Mouse (Mus musculus): ENCODE results near the gene Abcb4.
"Not testable (repeated sequence)": the region's sequence is repeated elsewhere in the genome, so short reads cannot be mapped to it uniquely, and the experiment has no call there.

Abcb4 gene

DNA sequence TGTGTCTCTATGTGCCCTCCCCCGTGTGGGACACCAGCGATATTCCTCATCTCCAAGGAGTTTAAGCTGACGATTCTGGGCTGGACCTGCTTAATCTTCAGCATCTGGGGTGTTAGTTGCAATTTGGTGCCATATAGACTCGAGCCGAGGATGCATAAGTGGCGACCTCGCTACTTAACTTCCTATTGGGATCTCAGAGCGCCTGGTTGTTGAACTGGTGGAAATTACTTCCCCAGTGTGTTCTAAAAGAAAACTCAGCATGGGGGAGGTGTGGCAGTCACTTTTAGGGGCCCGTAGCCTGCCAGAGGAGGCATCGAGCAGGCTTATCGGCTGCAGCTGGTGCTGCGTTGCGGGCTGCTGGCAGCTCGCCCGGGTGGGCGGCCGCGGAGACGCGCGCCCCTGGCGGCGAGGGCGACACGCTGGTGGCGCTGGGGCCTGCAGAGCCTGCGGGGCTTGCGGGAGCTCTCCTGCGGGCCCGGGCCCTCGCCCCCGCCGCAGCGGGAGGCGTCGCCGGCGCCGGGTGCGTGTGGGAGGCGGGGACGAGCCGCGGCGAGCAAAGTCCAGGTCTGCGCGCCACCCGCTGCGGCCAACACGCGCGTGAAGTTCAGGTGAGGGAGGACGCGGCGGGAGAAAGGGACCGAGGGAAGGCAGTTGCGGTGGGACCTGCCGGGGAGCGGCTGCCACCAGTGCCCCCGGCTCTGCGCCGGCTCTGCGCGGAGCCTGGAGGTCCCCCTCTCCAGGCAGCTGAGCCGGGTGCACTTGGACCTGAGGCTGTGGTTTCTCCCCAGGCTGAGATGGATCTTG is at the start of gene Abcb4:
Abcb4 (plus strand) TSS at position 418 of the 804 bp plus-strand sequence.
- DNase-seq (ENCODE audit: low spot score in 2 of 2): peak; percentile 47 to 63

GRCm38 (mm10) chr5:8848607-8849575 is 44.6 kb upstream of the Abcb4 start:
- DNase-seq (ENCODE audit: low spot score in 2 of 2): not testable (repeated sequence)

DNA sequence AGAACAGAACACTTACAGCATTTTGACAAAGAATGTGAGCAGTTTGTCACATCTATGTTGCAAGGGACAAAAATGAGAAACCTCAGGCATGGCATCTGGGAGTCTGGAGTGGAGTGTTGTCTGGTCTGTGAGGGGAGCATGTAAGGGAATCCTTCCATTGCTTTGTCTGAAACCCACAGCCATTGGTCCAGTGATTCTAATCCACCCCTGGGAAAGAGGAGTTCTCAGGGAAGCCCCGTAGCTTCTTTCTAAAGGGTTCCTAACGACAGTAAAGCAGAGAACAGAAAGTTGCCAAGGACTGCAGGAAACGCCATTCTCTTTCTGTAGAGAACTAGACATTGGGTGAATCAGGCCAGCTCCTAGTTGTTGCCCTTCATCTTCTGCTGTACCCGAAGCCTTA is 42.7 kb upstream of the Abcb4 start:
- no peak for DNase-seq (ENCODE audit: low spot score in 2 of 2)

DNA sequence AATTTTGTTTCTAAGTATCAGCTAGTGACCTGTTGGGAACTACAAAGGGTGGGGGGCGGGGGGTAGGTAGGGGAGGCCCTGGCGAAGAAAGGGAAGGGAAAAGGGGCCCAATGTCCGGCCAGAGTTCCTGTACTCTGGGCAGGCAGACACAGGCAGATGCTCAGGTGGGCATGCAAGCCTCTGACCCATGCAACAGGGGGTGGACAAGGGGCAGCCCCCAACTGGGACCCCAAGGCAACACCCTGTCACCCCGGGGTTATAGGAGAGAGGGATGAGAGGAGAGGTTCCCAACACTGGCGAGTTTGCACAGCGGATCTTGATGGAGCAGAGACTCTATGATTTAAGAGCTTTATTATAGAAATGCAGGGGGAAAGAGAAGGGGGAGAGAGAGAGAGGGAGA is 36.3 kb upstream of the Abcb4 start:
- DNase-seq (ENCODE audit: low spot score in 2 of 2): no peak

DNA sequence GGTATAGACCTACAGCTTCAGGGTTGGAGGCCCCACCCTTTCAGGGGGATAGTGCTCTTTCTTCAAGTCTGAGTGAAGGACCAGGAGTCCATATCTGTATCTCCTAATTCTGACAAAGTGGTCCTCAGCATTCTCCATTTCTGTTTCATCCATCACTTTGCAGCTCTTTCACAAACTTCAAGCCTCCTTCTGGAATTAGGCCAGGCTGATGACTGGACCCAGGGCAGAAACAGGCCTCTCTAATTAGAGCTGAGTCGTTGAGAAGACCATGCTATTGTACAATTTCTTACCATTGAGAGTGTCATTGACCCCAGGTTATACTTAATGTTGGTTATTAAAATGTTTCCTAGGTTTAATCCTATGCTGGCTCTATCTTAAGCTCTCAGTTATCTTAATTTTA is 31.7 kb upstream of the Abcb4 start:
- DNase-seq (ENCODE audit: low spot score in 2 of 2): no peak

GRCm38 (mm10) chr5:8863580-8864337 is 29.8 kb upstream of the Abcb4 start:
- no peak for DNase-seq (ENCODE audit: low spot score in 2 of 2)

- DNase-seq (ENCODE audit: low spot score in 2 of 2): not testable (repeated sequence)
Observed at GRCm38 (mm10) chr5:8865630-8866029, 27.9 kb upstream of the Abcb4 start.

DNA sequence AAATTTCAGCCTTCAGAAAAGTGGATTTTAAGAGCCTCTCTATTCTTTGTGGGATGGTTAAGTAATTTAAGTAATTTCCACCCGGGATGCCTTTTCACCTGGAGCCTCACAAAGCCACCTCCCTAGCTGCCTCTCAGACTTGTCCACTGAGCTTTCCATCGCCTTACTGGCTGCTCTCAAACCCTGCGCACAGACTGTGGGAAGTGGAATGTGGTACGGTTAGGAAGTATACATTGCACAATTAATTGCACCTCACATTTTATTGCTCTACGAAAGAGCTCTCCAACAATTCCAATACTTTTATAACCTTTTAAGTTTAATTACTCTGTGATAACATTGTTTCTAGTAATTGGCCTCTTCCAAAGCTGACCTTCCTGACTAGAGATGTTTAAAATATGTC is 27.2 kb upstream of the Abcb4 start:
- no peak for DNase-seq (ENCODE audit: low spot score in 2 of 2)

DNA sequence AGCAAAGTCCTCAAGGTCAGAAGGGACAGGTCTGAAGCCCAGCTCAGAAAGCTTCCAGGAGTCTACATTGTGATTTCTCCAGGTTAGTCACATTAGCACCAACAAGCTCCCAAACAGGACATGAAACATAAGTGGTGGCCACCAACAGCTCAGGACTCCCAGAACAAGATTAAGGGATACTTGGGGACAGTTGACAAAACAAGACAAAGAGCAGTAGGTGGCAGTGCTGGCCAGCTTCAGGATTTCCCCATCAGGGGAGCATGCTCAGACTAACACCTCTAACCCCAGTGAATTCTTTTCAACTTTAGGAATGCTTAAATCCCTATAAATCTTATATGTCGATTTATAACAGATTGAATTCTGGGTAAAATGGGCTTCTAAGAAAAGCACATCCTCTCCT is 25.5 kb upstream of the Abcb4 start:
- no peak for DNase-seq (ENCODE audit: low spot score in 2 of 2)

DNA sequence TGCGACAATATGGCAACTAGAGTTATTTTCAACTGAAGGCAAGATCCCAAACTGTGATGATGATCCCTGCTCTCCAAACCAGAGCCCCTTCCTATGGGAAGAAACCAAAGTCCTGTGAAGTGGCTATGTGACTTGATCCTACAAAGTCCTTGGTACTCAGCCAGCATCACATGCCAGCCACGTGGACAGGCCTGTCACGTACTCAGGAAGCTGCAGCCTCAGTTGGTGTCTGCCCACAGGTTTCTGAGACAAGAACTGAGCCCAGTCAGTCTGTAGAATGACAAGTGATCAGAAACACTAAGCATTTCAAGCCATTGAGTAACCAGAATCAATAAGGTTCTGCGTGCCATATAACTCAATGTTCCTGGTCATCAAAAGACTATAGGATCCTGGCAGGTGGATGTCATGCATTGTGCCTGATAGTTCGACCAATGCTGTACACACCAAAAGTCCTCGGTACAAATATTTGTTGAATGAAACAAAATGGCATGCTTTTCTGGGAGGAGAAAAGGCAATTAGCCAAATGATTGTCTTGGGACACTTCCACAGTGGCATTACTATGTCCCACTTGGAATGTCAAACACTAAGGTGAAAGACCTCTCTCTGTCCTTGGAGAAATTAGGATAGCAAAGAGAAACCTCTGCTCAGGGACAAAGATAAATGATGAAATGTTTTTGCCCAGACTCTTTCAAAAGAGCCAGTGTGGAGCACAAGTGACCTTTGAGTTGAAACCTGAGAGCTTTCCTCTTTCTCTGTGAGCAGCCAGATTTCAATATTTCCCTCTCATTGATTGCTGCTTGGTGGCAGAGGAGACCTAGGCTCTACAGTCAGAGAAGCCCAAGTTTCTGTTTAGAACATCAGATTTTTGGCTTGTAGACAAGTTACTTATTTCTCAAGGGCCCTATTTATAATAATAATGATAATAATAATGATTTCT is 20.3 kb upstream of the Abcb4 start:
- no peak for DNase-seq (ENCODE audit: low spot score in 2 of 2)

DNA sequence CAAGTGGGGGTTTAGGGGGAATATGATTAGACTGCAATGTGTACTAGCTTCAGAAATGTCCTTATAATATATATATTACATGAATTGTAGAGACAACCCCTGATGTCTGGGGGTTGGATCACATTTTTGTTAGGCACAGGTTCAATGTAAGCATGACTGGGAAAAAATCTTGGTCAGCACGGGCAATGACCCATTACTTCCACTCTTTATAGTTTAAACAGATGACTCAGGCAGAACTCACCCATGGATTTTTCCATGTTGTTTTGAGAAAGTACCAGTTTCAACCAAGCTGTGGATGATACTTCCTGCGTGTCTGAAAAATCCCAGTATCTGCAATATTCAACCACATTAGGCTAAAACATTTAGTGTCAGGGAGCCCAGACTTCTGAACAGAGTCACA is 16.4 kb upstream of the Abcb4 start:
- no peak for DNase-seq (ENCODE audit: low spot score in 2 of 2)

DNA sequence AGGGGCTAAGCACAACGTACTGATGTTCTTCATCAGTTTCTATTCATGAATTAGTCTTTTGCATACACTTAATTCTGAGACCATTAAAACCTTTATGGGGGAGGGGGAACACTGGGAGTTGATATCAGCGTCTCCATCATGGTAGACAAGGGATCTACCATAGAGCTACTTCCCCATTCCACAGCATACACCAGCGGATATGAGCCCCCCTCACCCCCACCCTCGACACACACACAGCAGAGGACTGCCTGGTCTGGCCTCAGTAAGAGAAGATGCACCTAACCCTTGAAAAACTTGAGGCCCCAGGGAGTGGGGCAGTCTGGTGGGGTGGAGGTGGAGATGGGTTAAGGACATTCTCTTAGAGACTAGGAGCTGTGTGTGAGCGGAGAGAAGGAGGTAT is 15.7 kb upstream of the Abcb4 start:
- DNase-seq (ENCODE audit: low spot score in 2 of 2): no peak

- no peak for DNase-seq (ENCODE audit: low spot score in 2 of 2)
Observed at GRCm38 (mm10) chr5:8885837-8886236, 7.7 kb upstream of the Abcb4 start.

DNA sequence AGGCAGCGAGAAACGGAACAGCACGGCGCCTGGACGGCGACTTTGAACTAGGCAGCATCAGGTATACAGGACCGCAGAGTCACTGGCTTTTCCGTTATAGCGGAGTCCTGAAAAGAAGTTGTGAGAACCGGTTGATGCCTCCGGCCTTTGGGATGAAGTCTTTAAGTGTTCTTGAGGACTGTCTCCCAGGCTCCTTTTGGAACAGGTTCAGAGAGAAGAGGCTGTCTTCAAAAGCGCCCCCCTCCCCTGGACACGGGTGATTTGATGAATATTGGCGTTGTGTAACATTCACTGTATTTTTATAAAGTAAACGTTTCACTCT is 548 bp downstream of the Abcb4 start:
- no peak for DNase-seq (ENCODE audit: low spot score in 2 of 2)

GRCm38 (mm10) chr5:8894641-8895490 is 1.3 kb downstream of the Abcb4 start:
- no peak for DNase-seq (ENCODE audit: low spot score in 2 of 2)

- no peak for DNase-seq (ENCODE audit: low spot score in 2 of 2)
Observed at GRCm38 (mm10) chr5:8896198-8896597, 2.7 kb downstream of the Abcb4 start.

- DNase-seq (ENCODE audit: low spot score in 2 of 2): no peak
Observed at GRCm38 (mm10) chr5:8898246-8898645, 4.7 kb downstream of the Abcb4 start.

DNA sequence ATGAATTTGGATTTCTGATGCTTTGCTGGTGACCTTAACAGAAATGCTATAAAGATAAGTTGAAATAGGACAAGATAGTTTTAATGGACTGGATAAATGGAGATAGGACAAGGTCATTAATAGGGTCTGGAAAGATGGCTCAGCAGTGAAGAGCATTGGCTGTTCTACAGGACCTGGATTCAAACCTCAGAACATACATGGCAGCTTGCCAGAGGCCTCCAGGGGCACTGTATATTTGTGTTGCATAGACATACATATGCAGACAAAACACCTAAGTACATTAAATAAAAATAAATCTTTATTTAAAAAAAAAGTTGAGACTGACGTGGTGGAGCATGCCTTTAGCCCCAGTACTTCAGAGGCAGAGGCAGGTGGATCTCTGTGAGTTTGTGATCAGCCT is 7.5 kb downstream of the Abcb4 start:
- no peak for DNase-seq (ENCODE audit: low spot score in 2 of 2)

GRCm38 (mm10) chr5:8902141-8902817 is 8.8 kb downstream of the Abcb4 start:
- no peak for DNase-seq (ENCODE audit: low spot score in 2 of 2)

DNA sequence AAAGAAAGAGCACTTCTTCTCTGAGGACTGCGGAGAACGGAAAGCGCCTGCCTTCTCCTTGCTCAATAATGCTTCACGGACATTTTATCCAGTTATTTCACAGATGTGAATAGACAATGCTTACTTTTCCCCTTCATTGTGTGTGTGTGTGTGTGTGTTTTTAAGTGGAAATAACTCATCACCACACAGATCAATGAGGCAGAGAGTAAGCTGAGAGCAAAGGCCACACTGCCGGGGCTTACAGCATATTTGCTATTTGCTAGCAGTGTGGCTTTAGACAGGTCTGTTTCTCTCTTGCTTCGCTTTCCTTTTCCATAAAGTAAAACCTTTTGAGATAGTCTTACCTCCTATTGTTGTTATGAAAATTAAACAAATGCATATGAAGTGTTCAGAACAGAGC is 11.0 kb downstream of the Abcb4 start:
- DNase-seq (ENCODE audit: low spot score in 2 of 2): no peak

Data from frontal cortex, postnatal 10 days (tissue).